Mouse (Mus musculus): ENCODE data around the gene Kcnj9.

GRCm38 (mm10) chr1:172274547-172274946 lies 54.6 kb downstream of the Kcnj9 start:
- TF ChIP-seq CTCF (IDR thresholded peaks at IDR 0.05; ENCODE audit: low read depth, low read length) (no peak), GATA2 (IDR thresholded peaks at IDR 0.05; ENCODE audit: borderline replicate concordance, low read depth, low read length) (no peak), GATA1 (IDR thresholded peaks at IDR 0.05; ENCODE audit: borderline replicate concordance, low read length) (no peak)

Data from G1E (cell line).